ENCODE assay signal across 14 mouse cellular contexts in genomic region chr9:123991312-123991906, GRCm38 (mm10). TPM values are rescaled to one million over a fixed set of nuclear protein-coding genes. Genes with fewer than 3 reads are reported as not detected.
DNase-seq lines count a peak whose midpoint lies in the region; ATAC-seq lines count a peak whose summit lies in the region.
"Had no signal": no experiment of that assay in that cellular context is flagged by ENCODE, and none has a peak within 500 bp of the region (broad histone marks: within the 10 kb centered on the region; RNA-seq: fewer than 3 reads in every experiment).

No protein-coding gene starts in this region.

- 0 out of 2 replicates have a peak overlapping the region, but pooled peaks have one; percentile 3 for H3K27ac ChIP-seq in liver, embryonic 15.5 days (replicated peaks)

- 3% methylated on average over 1 of the region's 1 CpGs for WGBS in liver, embryonic 15.5 days (ENCODE audit: insufficient replicate concordance)

- peak; percentile 78 for ATAC-seq in granulocyte monocyte progenitor cell, adult 5-6 weeks (replicated peaks; ENCODE audit: poor library complexity, severe bottlenecking)
- ATAC-seq in liver, embryonic 15.5 days (ENCODE audit: insufficient read depth) = 0 out of 2 replicates have a peak, but pooled peaks have one; percentile 25

- no peak overlapping the region for H3K9ac ChIP-seq in liver, embryonic 15.5 days

- no peak overlapping the region for H3K4me2 ChIP-seq in liver, embryonic 15.5 days

- no peaks in the 10 kb centered on the region for H3K9me3 ChIP-seq in liver, embryonic 15.5 days (replicated peaks)

- intact Hi-C loops in gastrocnemius, postnatal 36 days (cut with DNase I) = no loop called here

- H3K4me1 ChIP-seq in liver, embryonic 15.5 days (replicated peaks) = peaks cover 17% of the 10 kb centered on the region

- peak; percentile 18 for DNase-seq in layer of hippocampus, adult 9-10 months (ENCODE audit: low spot score)
- DNase-seq in layer of hippocampus, postnatal 36 days = no peak
- peak; percentile 14 to 26 for DNase-seq in B cell, adult 2 months
- DNase-seq in thymus, postnatal 25 days = no peak
- DNase-seq in gastrocnemius, postnatal 36 days = no peak
- DNase-seq in ovary, postnatal 36 days (ENCODE audit: low spot score) = no peak
- DNase-seq: adrenal gland, adult 8-10 months; gastrocnemius, postnatal 10 days; kidney, postnatal 14 days; lung, postnatal 4 days had no signal

- no peak overlapping the region for H3K4me3 ChIP-seq in liver, embryonic 15.5 days (replicated peaks)

- H3K36me3 ChIP-seq in liver, embryonic 15.5 days (replicated peaks) = no peaks in the 10 kb centered on the region

- no peaks in the 10 kb centered on the region for H3K27me3 ChIP-seq in liver, embryonic 15.5 days

RNA-seq across cellular contexts. Expression of gene Ccr1l1, which starts 13.2 kb away (rescaled TPM):
- not detected for total RNA-seq in layer of hippocampus, postnatal 36 days (2021)
- not detected in 2 replicates for total RNA-seq in granulocyte monocyte progenitor cell, adult 5-6 weeks (2014; fragmentation: Nextera tagmentation)
- total RNA-seq in granulocyte monocyte progenitor cell, adult 5-6 weeks (2017) = not detected in 2 replicates
- not detected in 2 replicates for polyA plus RNA-seq in liver, embryonic 15.5 days (2015; fragmentation: Nextera tagmentation; extraction: Ambion mirVana)
- total RNA-seq in gastrocnemius, postnatal 36 days (2021) = not detected
- total RNA-seq: adrenal gland, adult 8-10 months; gastrocnemius, postnatal 10 days had no signal
- polyA plus RNA-seq: heart, embryonic 16.5 days; stomach, embryonic 14.5 days had no signal

RNA-seq across cellular contexts. Expression of gene Ccr1, which starts 22.9 kb away (rescaled TPM):
- total RNA-seq in layer of hippocampus, postnatal 36 days (2021) = under 1 TPM; 0.18 to 0.22 TPM
- 2.1 and 3.8 TPM in 2 replicates for total RNA-seq in granulocyte monocyte progenitor cell, adult 5-6 weeks (2014; fragmentation: Nextera tagmentation)
- total RNA-seq in granulocyte monocyte progenitor cell, adult 5-6 weeks (2017) = 4.7 and 5.6 TPM in 2 replicates
- 3.2 and 3.3 TPM in 2 replicates for polyA plus RNA-seq in liver, embryonic 15.5 days (2015; fragmentation: Nextera tagmentation; extraction: Ambion mirVana)
- under 1 TPM; 0.13 to 0.25 TPM for total RNA-seq in gastrocnemius, postnatal 36 days (2021)

RNA-seq across cellular contexts. Expression of gene Ccr3, which starts 30.4 kb away (rescaled TPM):
- not detected for total RNA-seq in layer of hippocampus, postnatal 36 days (2021)
- not detected in 2 replicates for total RNA-seq in granulocyte monocyte progenitor cell, adult 5-6 weeks (2014; fragmentation: Nextera tagmentation)
- total RNA-seq in granulocyte monocyte progenitor cell, adult 5-6 weeks (2017) = 0.36 and 0.73 TPM in 2 replicates
- polyA plus RNA-seq in liver, embryonic 15.5 days (2015; fragmentation: Nextera tagmentation; extraction: Ambion mirVana) = 0.16 and 0.18 TPM in 2 replicates
- total RNA-seq in gastrocnemius, postnatal 36 days (2021) = not detected
- total RNA-seq: adrenal gland, adult 8-10 months had no signal

Comparison
In these comparisons a context has a peak if more than half of its experiments do, and no peak if none do; other contexts are left out.
1. DNase-seq: peak in layer of hippocampus, adult 9-10 months (single experiment) and B cell, adult 2 months (2 of 2); none in layer of hippocampus, postnatal 36 days (0 of 2), thymus, postnatal 25 days (single experiment), gastrocnemius, postnatal 36 days (0 of 2) and ovary, postnatal 36 days (single experiment).